Mouse (Mus musculus) stomach, embryonic 14.5 days (tissue): ENCODE measurements around the gene Dgkd. TPM values are rescaled to one million over a fixed set of nuclear protein-coding genes. Genes with fewer than 3 reads are reported as not detected.

Experiments
- ATAC-seq: fragments of 200-750 bp; cut with Nextera tagmentation; 2 replicates; pipeline ENCODE4 v1.8.0; 2017; ENCODE audit warnings: low read depth, moderate TSS enrichment; ENCODE audit not compliant: insufficient number of reproducible peaks, insufficient read depth, low FRiP score
- H3K27ac ChIP-seq: fragments of 300-500 bp; sonication (generic); 2 replicates; pipeline ENCODE4 v1.5.1; 2014; ENCODE audit warnings: mild to moderate bottlenecking, low read length, moderate library complexity, mixed read lengths
- H3K27me3 ChIP-seq: fragments of 300-500 bp; sonication (generic); 2 replicates; pipeline ENCODE4 v1.6.1; 2014; ENCODE audit warnings: low read length, control low read depth, mixed read lengths; ENCODE audit not compliant: control insufficient read depth, insufficient read depth
- H3K36me3 ChIP-seq: fragments of 300-500 bp; sonication (generic); 2 replicates; pipeline ENCODE4 v1.6.1; 2014; ENCODE audit warnings: mild to moderate bottlenecking, control low read depth, low read length, moderate library complexity, mixed read lengths; ENCODE audit not compliant: control insufficient read depth, insufficient read depth
- H3K4me1 ChIP-seq: fragments of 300-500 bp; sonication (generic); 2 replicates; pipeline ENCODE4 v1.6.1; 2014; ENCODE audit warnings: low read length, control low read depth, mixed read lengths; ENCODE audit not compliant: control insufficient read depth, insufficient read depth
- H3K4me2 ChIP-seq: fragments of 300-500 bp; sonication (generic); replicated peaks from 2 replicates; pipeline ENCODE4 v1.6.1; 2014; ENCODE audit warnings: low read depth, low read length, control low read depth
- H3K4me3 ChIP-seq: fragments of 300-500 bp; sonication (generic); 2 replicates; pipeline ENCODE4 v1.5.1; 2014; ENCODE audit warnings: low read depth, low read length, control low read depth
- H3K9ac ChIP-seq: fragments of 300-500 bp; sonication (generic); replicated peaks from 2 replicates; pipeline ENCODE4 v1.6.1; 2014; ENCODE audit warnings: low read depth, mild to moderate bottlenecking, control low read depth, low read length, moderate library complexity, mixed read lengths
- H3K9me3 ChIP-seq: fragments of 300-500 bp; sonication (generic); 2 replicates; pipeline ENCODE4 v1.6.1; 2016; ENCODE audit warnings: low read depth, low read length, control low read depth; ENCODE audit not compliant: control insufficient read depth
- WGBS: fragments of 180-500 bp; shearing (Covaris S2); extraction: QIAGEN DNeasy Blood & Tissue Kit; methylation state at CpG from one replicate; pipeline ENCODE4 v1.1.7; 2014; 5-methylcytosine and 5-hydroxymethylcytosine counted together
- polyA plus RNA-seq: library from polyadenylated mRNA; unstranded; fragments of >200 nt; fragmentation: Nextera tagmentation; extraction: Ambion mirVana; gene quantifications from 2 replicates; pipeline ENCODE4 v1.2.1, GENCODE M21; 2014

The Dgkd gene
- polyA plus RNA-seq, 1 experiment from 2014 or later: 35.1 TPM

DNA sequence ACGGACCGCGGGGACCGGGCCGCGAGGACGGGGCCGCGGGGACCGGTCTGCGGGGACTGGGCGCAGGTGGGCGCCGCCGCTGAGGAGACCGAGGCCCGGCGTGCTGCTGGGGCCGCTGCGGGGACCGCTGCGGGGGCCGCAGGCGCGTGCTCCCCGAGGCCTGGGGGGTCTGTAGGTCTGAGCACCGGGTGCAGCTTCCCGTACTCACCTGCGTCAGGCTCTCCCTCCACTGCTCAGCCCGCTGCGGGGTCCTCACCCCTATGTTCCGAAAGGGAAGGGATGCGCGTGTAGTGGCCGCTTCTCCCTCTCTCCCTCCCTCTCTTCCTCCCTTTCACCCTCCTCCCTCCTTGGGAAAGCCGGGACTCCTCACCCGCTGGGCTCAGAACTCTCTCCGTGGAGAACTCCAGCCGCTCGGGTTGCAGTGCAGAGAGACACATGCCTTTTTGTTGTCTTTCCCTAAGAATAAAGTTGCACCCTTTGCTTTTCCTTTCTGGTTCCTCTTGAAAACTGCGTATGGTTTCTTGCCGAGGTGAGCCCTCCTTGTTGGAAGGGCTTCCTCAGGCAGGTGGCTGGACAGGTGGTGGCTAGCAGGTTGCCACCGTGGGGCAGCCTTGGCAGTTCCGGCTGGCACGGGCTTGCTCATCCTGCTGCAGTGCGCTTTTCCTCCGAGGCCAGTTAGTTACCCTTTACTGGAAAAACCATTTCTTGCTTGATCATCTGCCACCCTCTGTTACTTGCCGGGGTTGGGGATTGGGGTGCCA is 694 bp downstream of the Dgkd start:
- ATAC-seq: 0 out of 2 replicates have a peak, but pooled peaks have one; percentile 4
- Histone ChIP-seq H3K4me3 (peak overlapping the region; percentile 92), H3K27me3 (no peaks in the 10 kb centered on the region), H3K4me2 (peak overlapping the region; percentile 85), H3K27ac (peak overlapping the region; percentile 66; the same call in 1 of the 2 replicates), H3K4me1 (peaks cover 19% of the 10 kb centered on the region), H3K36me3 (no peaks in the 10 kb centered on the region), H3K9me3 (no peaks in the 10 kb centered on the region), H3K9ac (peak overlapping the region; percentile 93)
- WGBS: under 1% methylated on average over 44 of the region's 48 CpGs

DNA sequence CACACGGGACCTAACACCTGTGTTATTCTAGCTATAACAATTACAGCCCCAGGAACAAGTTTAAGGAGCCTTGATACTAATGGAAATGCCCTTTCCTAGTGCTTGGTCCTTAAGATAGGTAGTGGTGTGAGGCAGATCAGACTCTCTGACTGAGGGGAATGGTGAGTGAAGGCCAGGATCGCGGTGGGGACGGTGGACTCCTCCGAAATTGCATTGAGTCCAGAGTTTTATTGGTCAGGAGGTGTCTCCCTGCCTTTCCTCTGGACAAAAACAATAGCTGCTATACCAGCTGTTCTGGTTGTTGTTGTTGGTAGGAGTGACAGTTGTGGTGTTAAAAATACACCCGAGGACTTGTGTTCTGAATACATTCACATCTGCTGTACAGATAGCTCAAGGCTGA is 1.3 kb downstream of the Dgkd start:
- ATAC-seq: no peak
- H3K27ac ChIP-seq: no peak overlapping the region
- H3K27me3 ChIP-seq: no peaks in the 10 kb centered on the region
- H3K9me3 ChIP-seq: no peaks in the 10 kb centered on the region
- WGBS: 31% methylated on average over 6 of the region's 6 CpGs
- peak overlapping the region; percentile 92 for H3K4me3 ChIP-seq
- no peaks in the 10 kb centered on the region for H3K36me3 ChIP-seq
- H3K4me2 ChIP-seq: peak overlapping the region; percentile 85
- no peak overlapping the region for H3K9ac ChIP-seq
- H3K4me1 ChIP-seq: peaks cover 19% of the 10 kb centered on the region

DNA sequence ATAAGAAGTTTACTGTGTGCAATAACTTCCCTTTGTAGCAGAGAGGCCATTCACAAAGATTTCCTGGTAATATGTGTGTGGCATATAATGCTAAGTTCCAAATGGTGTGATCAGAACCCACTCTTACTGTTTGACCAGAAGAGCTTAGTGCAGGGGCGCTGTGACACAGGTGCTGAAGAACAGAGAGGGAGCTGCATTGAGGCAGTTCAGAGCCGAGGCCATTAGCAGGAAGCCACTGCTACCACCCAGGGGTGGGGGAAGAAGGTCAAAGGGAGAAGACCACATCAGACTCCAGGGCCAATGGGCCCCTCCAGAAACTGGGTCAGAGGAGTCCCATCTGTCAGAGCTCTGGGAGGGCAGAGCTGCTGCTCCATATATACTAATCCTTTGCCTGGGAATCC is 1.8 kb downstream of the Dgkd start:
- H3K9ac ChIP-seq: no peak overlapping the region
- peak overlapping the region; percentile 85 for H3K4me2 ChIP-seq
- no peaks in the 10 kb centered on the region for H3K9me3 ChIP-seq
- peak overlapping the region; percentile 92; the same call in 1 of the 2 replicates for H3K4me3 ChIP-seq
- no peaks in the 10 kb centered on the region for H3K36me3 ChIP-seq
- H3K4me1 ChIP-seq: peaks cover 19% of the 10 kb centered on the region
- no peak overlapping the region for H3K27ac ChIP-seq
- ATAC-seq: no peak
- 45% methylated on average over 2 of the region's 2 CpGs for WGBS
- no peaks in the 10 kb centered on the region for H3K27me3 ChIP-seq

DNA sequence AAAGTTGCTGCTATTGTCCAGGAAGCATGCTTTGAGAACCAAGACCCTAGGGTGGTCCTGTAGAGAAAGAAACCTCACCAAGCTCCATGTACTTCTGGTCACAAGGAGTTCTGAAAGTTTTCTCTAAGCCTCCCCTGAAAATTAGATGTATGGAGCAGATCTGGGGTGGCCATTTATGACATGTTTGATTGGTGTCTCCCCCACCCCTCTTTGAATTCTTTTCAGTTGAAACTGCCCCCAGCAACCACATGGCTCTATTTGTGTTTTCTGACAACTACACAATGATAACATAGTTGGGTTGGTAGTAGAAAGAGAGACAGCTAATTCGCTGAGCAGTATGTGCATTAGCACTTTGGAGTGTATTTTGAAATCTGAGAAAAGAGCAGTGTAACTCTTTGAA is 2.4 kb downstream of the Dgkd start:
- no peak for ATAC-seq
- WGBS: 71% methylated on average over 1 of the region's 1 CpGs
- peaks cover 19% of the 10 kb centered on the region for H3K4me1 ChIP-seq
- H3K4me3 ChIP-seq: no peak overlapping the region
- H3K9me3 ChIP-seq: no peaks in the 10 kb centered on the region
- H3K4me2 ChIP-seq: no peak overlapping the region
- no peaks in the 10 kb centered on the region for H3K36me3 ChIP-seq
- no peak overlapping the region for H3K9ac ChIP-seq
- no peak overlapping the region for H3K27ac ChIP-seq
- no peaks in the 10 kb centered on the region for H3K27me3 ChIP-seq

DNA sequence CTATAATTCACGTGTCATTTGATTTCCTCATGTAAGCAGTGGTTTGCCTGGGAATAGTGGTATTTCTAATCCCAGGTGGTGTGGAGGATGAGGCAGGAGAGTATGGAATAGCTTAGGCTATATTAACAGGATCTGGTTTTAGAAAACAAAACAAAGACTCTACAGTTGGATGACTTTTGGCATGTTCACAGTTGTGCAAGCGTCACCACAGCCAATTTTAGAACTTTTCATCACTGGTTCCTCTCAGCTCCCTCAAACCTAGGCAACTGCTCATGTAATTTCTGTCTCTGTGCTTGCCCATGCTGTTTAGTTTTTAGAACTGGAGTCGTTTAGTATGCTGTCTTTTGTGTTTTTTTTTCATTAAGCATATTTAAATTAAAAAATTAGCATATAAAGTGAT is 3.7 kb downstream of the Dgkd start:
- Histone ChIP-seq H3K9ac (no peak overlapping the region), H3K4me2 (no peak overlapping the region), H3K36me3 (no peaks in the 10 kb centered on the region), H3K27ac (no peak overlapping the region), H3K9me3 (no peaks in the 10 kb centered on the region), H3K4me1 (peaks cover 19% of the 10 kb centered on the region), H3K4me3 (no peak overlapping the region), H3K27me3 (no peaks in the 10 kb centered on the region)
- no peak for ATAC-seq
- WGBS: 89% methylated on average over 3 of the region's 3 CpGs

- H3K27ac ChIP-seq: no peak overlapping the region
- H3K27me3 ChIP-seq: no peaks in the 10 kb centered on the region
- ATAC-seq: no peak
- 93% methylated on average over 1 of the region's 1 CpGs for WGBS
- H3K9me3 ChIP-seq: no peaks in the 10 kb centered on the region
- H3K4me2 ChIP-seq: no peak overlapping the region
- no peaks in the 10 kb centered on the region for H3K36me3 ChIP-seq
- H3K9ac ChIP-seq: no peak overlapping the region
- H3K4me1 ChIP-seq: peaks cover 18% of the 10 kb centered on the region
- no peak overlapping the region for H3K4me3 ChIP-seq
Measured at GRCm38 (mm10) chr1:87858031-87858430, 4.9 kb downstream of the Dgkd start.

DNA sequence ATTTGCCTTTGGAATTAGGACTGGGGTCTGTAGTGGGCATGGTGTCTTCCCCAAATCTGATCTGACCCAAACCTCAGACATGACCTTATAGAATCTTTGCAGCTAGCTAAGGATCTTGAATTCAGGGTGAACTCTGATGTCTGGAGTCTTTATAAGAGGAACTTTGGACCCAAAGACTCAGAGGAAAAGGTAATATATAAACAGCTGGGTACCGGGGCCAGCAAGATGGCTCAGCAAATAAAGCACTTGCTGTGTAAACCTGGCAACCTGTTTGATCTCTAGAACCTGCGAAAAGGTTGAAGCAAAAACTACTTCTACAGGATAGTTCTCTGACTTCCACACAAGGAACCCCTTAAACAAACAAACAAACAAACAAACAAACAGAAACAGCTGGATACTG is 5.4 kb downstream of the Dgkd start:
- Histone ChIP-seq H3K9ac (no peak overlapping the region), H3K27me3 (no peaks in the 10 kb centered on the region), H3K4me3 (no peak overlapping the region), H3K4me2 (no peak overlapping the region), H3K27ac (no peak overlapping the region), H3K4me1 (peaks cover 18% of the 10 kb centered on the region), H3K9me3 (no peaks in the 10 kb centered on the region), H3K36me3 (no peaks in the 10 kb centered on the region)
- WGBS: 61% methylated on average over 2 of the region's 2 CpGs
- 0 out of 2 replicates have a peak, but pooled peaks have one; percentile 33 for ATAC-seq

- Histone ChIP-seq H3K9ac (no peak overlapping the region), H3K4me1 (peaks cover 8% of the 10 kb centered on the region; the same call in 1 of the 2 replicates), H3K4me2 (no peak overlapping the region), H3K27ac (no peak overlapping the region), H3K36me3 (no peaks in the 10 kb centered on the region), H3K4me3 (no peak overlapping the region), H3K9me3 (no peaks in the 10 kb centered on the region), H3K27me3 (no peaks in the 10 kb centered on the region)
- WGBS: 73% methylated on average over 3 of the region's 3 CpGs
- no peak for ATAC-seq
Measured at GRCm38 (mm10) chr1:87863602-87864001, 10.5 kb downstream of the Dgkd start.

- Histone ChIP-seq H3K4me3 (no peak overlapping the region), H3K4me1 (peaks cover 9% of the 10 kb centered on the region; the same call in 1 of the 2 replicates), H3K9me3 (no peaks in the 10 kb centered on the region), H3K27ac (no peak overlapping the region), H3K4me2 (no peak overlapping the region), H3K9ac (no peak overlapping the region), H3K27me3 (no peaks in the 10 kb centered on the region), H3K36me3 (no peaks in the 10 kb centered on the region)
- no peak for ATAC-seq
Measured at GRCm38 (mm10) chr1:87864889-87865288, 11.8 kb downstream of the Dgkd start.
